Mouse (Mus musculus): ENCODE results near the gene Prr15l. TPM values are rescaled to one million over a fixed set of nuclear protein-coding genes. Genes with fewer than 3 reads are reported as not detected.

Prr15l gene
- total RNA-seq, 4 experiments from 2014 or later, result not detected

DNA sequence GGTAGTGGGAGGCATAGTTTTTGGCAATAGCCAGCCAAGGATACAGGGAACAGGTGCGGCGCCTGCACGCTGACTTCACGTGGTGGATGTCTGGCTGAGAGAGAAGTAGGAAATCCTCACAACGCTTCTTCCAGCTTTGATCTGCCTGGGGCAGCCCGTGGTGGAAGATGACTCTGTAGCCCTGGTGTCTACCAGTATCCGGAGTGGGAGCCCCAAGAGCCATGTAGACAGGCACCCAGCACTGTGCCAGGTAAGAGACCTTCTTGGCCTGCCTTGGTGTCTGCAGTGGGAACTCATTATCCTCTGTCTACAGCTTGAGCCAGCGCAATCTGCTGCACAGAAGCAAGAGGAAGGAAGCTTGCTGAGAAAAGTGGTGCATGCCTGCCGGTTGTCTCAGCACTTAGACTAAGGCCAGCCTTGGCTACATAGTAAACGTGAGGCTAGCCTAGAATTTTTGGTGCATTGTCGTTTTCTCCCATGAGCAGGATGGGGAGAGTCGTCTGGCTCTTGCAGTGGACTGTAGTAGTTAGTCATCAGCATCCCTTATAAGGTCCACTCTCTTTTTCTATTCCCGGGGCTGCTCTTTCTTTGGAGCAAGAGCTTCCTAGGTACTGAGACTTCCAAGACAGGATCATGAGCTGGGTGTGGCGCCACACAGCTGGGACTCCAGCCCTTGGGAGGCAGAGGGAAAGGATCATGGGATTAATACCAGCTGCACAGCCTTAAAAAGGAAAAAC lies 17.1 kb downstream of the Prr15l start:
- no peak for DNase-seq (ENCODE audit: low spot score in 2 of 2)

DNA sequence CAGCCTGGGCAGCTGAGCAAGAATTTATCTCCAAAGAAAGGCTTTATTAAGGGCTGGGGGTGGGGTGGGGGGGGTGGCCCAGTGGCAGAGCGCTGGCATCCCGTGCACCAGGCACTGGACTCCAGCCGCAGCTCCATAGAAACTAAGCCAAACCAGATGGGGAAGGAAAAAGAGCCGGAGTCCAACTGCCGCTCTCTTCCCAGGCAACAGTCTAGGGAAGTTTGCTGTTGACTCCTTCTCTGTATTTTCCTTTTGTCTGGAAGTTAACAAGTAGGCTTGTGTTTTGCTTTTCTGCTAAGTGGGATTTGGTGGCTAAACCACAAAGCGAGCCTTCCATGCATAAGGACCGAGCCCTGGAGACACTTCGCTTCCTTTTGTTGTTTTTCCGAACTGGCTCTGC lies 18.6 kb downstream of the Prr15l start:
- no peak for DNase-seq (ENCODE audit: low spot score in 2 of 2)

DNA sequence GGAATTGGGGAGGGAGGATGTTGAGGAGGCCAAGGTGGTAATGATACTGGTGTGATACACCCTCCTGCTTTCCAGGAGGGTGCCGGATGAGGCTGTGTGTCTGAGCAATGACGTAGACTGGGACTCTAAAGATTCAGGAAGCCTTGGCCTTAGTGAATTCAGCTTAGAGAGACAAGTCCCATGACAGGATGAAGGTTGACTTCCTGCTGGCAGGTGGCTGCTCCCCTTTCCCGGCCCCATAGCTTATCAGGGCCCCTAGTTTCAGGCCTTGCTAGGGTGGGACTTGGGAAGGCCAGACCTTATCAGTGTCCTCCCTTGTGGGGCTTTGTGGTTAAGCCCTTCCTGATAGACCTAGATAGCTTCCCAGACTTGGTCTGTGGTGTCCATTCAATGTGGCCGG lies 19.9 kb downstream of the Prr15l start:
- no peak for DNase-seq (ENCODE audit: low spot score in 2 of 2)

DNA sequence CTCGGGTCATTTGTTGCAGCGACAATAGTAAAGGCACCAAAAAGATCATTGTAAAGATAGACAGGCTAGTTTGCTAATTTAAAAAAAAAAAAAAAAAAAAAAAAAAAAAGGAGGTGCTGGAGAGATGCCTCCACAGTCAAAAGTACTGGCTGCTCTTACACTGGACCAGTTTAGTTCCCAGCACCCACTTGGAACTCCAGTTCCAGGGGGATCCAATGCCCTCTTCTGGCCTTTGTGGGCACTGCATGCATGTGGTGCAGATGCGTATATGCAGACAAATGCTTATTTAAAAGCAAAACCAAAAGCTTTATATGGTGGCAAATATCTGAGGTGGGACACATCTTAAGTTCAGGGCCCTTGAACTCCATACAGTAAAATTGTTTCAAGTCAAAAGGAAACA lies 22.9 kb downstream of the Prr15l start:
- no peak for DNase-seq (ENCODE audit: low spot score in 2 of 2)

DNA sequence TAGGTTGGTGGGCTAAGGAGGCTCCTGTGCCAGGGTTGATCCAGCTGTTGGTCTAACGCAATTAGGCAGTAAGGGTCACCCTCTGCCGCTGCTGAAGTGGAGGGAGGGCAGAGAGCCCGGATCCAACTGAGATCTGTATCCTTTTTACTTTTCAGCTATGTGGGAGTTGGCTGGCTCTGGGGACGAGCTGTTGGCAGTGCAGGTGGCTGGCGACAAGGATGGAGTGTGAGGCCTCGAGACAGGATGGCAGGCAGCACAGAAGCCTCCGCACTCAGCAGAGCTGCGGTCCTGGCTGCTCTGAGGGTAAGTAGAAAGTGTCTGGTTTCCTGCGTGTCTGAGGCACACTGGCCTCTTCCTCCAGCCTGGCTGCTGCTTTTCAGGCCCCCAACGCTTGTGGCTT lies 24.5 kb downstream of the Prr15l start:
- DNase-seq (ENCODE audit: low spot score in 2 of 2), result no peak

DNA sequence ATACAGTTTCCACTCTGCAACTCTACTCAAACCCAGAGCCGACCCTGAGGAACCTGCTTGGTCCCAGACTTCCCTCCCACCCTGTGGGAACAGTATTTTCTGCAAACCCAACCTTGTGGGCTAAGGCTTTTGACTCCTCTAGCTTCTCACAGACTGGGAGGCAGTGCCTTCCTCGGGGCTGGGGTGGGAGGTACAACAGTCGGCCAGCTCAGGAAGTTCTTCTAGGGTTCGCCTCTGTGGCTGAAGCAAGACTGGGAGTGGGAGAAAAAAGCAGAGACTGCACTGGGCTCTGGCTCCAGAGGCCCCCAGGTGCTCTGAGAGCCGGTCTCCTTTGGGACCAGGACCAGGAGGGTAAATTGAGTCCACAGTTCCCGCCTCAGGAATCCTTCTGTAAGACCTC lies 25.0 kb downstream of the Prr15l start:
- no peak for DNase-seq (ENCODE audit: low spot score in 2 of 2)

DNA sequence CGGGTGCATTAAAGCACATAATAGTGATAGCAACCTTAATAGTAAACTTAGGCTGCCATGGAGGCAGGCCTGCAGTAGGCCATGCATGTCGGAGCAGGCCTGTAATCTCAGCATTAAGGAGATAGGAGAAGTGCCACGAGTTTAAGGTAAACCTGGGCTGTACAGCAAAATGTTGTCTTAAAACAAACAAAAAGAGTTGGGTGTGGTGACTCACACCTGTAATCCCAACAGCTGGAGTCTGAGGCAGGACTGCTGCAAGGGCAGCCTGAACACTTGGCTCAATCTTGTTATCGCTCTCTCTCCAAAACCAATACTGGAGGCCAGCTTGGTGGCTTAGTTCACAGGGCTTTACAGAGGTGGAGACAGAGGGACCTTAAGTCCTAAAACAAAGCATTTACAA lies 27.2 kb downstream of the Prr15l start:
- DNase-seq (ENCODE audit: low spot score in 2 of 2), result no peak

DNA sequence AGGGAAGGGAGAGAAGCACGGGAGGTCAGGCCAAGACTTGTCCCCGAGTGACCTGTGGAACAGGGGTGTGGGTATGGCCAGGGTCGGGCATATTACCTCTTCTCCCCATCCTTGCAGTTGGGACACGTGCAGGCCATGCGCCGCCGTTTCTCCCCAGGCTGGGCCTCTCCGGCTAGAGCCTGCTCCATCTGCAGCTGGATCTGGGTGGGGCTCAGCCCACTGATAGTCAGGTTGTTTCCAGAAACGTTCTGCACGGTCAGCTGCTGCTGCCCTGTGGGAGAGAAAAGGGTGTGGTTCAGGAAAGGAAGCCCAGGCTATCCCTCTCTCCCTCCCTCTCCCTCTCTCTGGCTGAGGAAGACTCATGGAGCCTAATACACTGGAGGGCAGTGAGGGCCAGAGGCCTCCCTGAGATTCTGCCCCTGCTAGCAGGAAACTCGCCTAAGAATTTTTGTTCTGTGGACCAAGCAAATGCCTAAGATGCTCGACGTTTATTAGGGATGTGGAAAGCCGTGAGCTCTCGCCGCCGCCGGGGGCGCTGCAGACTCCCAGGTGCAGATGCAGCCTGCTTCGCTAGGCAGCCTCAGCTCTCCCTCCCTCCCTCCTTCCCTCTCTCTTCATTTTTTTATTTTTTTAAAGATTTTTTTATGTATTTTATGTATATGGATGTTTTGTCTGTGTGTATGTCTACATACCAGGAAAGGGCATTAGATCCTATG lies 28.3 kb downstream of the Prr15l start:
- no peak for DNase-seq (ENCODE audit: low spot score in 2 of 2)

DNA sequence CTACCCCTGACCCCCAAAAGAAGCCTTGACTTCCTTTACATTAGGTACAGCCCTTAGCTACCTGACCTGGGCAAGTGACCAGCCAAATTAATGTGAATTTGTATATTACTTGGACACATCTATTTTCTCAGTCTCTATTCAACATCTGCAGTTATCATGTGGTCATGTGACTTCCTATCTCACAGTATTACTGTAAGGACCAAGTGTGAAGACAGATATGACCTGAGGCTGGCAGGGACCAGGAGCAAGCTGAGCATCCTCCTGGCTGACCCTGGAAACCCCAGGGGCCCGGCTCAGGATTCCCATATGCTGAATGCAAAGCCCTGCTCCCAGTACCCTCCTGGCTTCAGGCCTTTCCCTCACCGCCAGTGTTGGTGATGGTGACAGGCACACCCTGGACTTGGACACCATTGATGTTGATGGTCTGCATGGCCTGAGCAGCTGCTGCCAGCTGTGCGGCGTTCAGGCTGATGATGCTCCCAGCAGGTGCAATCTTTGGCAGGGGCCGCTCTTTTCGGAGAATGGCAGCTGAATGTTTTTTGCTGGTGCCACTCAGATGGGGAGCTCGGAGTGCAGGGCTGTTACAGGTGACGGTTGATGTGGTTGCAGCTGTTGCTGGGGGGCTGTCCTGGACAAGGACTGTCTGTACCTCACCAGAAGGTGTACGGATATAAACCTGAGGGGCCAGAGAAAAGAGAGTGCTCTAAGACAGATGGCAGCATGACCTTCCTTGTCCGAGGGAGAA lies 29.3 kb downstream of the Prr15l start:
- DNase-seq (ENCODE audit: low spot score in 2 of 2), result no peak

DNA sequence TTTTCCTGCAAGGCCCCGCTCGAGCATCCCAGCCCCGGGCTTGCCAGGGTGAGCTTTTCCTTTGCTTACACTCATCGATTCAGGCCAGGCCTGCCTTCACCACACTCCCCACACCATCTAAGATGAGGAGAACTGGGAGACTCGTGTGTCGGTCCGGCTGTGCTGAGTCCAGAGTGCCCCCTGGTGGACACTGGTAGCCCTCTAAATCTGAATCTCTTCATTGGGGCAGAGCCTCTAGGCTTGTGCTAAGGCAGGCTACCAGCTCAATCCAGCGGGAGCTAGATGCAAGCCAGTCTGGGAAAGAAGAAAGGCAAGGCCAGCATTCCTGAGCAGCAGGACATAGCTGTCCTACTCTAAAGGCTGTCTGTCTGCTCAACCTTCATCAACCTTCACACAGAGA lies 35.7 kb downstream of the Prr15l start:
- DNase-seq (ENCODE audit: low spot score in 2 of 2), result peak; percentile 83 to 93

DNA sequence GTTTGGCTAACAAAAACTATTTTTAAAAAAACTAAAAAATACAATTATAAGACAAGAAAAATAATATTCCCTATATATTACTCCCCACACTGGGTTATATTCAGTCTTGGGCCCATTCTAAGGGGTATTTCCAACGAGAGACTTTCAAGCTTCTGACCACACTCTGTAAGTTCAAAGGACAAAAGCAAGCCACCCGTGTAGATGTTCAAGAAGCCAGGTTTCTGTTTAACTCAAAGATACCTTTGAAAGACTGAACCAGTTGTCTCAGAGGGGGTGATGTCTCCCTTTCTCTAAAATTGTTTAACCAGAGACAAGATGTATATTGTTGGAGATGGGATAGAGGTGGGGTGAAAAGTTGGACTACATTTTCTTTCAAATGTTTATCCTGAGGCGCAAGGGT lies 38.3 kb downstream of the Prr15l start:
- no peak for DNase-seq (ENCODE audit: low spot score in 2 of 2)

DNA sequence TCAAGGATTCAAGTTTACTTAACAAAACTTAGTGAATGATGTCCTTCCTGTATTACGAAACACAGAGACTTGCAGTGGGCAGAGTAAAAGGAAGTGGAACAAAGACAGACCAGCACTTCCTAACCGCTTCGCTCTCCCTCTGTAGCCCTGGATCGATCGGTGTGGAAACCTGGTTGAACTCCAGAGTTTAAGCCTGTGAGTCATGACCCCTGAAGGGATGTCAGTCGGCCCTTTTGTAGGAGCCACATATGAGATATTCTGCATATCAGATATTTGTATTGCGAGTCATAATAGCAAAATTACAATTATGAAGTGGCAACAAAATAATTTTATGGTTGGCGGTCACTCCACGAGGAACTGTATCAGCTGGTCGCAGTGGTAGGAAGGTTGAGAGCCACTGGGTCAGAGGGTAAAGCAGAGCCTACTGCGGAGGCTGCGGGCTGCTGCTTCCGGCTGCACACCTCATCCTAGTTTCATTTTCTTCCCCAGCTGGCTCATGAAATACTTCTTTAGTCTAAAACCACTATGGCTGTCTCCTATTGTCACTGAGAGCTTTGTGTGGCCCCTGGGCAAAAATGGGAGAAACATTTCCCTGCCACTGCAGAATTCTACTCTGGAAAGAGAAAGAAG lies 39.1 kb downstream of the Prr15l start:
- DNase-seq (ENCODE audit: low spot score in 2 of 2), result no peak

DNA sequence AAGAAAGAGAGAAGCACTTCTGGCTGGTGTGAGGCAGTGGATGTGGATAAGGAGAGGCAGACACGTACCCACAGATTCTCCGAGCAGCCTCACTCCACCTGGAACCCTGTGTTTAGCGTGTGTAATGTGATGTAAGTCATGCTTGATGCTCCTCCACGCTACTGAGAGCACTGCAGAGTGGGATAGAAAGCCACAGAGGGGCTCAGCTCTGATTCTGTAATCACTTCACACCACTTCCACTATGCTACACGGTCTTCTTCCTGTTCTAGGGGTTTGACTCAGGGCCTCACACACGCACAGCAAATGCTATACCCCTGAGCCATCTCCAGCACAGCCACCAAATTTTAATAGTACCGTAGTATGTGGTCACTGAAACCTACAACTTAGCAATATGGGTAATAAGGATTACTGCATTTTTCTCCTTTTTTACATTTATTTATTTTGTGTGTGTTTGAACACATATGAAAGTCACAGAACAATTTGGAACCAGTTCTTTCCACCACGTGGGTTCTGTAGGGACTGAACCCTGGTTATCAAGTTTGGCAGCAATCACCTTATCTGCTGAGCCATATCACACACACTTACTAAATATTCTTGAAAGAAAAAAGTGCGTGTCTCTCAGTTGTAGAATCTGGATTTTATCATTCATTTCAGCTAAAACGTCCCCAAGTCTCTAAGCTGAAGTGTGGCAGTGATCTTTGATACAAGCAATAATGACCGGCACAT lies 39.8 kb downstream of the Prr15l start:
- DNase-seq (ENCODE audit: low spot score in 2 of 2), result no peak

DNA sequence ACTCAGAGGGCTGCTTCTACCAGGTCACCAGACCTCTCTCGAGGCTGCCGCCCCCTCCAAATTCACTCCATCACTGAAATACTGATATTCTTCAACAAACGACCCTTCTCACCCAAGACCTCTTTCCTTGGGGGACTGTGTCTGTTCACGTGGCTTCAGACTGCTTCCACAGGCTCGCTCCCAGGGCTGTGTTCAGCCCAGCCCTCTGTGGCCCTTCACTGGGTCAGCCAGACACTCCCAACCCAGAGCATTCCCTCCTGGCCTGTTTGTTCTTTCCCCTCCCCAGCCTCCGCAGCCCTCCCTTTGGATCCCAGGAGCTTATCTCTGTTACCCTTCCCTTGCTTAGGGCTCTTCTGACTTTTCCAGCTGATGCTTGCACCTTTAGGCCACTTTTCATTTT lies 40.6 kb downstream of the Prr15l start:
- no peak for DNase-seq (ENCODE audit: low spot score in 2 of 2)

DNA sequence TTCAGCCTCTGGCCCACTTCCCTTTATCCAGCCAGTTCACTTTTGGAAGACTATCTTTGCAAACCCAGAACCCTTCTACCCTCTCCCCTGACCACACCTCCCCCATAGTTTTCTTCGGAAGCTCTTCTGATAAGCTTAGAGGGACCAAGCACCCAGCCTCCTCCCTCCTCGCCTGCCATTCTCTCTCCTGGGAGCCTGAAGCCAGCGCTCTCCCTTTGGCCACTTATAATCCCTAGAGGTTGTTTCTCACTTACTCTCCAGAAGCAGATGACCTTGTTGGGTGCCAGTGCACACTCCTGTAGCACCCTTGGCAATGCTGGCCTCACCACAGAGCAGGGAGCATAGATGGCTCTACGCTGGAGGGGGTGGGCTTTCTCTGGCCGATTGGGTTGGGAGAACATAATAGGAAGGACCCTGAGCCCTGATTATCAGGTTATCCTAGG lies 41.4 kb downstream of the Prr15l start:
- DNase-seq (ENCODE audit: low spot score in 2 of 2), result no peak

DNA sequence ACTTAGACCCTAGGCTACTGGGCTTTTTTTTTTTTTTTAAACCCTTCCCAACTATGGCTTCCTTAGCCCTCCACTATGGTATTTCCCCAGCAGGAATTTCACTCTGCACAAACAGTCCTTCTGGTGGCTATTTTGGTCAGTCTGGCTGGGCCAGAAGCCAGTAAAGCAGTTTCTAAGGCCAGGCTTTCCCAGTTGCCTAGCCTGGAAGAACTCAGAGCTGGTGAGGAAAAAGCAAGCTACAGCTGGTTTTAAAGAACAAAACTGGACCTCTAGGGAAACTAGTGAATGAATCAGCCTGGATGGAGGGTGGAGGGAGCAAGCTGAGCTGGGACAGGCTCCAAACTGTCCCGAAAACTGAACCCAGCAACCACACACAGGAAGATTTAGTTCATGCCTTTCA lies 41.8 kb downstream of the Prr15l start:
- DNase-seq (ENCODE audit: low spot score in 2 of 2), result no peak

DNA sequence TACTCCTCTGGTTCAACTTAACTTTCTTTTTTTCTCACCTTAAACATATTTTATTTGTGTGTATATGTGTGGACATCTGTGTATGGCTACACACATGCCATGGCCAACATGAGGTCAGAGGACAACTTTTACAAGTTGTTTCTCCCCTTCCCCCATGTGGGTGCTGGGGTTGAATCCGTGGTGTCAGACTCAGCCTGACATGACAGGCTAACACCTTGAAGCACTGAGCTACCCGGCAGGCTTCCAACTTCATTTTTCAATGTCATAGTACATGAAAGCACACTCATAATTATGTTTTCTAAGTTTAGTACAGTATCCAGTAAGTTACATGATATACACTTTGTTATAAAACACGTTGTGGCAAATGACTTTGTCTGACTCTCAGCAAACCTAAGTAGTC lies 42.4 kb downstream of the Prr15l start:
- no peak for DNase-seq (ENCODE audit: low spot score in 2 of 2)

DNA sequence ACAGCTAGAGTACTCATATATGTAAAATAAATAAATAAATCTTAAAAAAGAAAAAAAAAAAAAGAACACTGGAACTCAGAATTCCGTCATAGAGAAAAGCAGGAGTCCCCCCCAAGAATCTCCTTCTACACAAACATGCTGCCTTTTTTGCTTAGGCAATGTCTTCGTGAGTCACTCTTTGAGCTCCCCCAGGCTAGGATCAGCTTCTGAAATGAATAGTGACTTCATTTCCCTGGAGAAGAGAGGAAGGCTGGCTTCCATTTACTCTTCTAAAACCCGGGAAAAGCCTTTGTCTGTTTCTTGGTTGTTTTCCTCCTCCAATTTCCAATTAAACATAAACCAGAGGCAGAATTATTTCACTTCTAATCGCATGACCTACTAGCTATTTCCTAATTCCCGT lies 45.0 kb downstream of the Prr15l start:
- DNase-seq (ENCODE audit: low spot score in 2 of 2), result no peak

DNA sequence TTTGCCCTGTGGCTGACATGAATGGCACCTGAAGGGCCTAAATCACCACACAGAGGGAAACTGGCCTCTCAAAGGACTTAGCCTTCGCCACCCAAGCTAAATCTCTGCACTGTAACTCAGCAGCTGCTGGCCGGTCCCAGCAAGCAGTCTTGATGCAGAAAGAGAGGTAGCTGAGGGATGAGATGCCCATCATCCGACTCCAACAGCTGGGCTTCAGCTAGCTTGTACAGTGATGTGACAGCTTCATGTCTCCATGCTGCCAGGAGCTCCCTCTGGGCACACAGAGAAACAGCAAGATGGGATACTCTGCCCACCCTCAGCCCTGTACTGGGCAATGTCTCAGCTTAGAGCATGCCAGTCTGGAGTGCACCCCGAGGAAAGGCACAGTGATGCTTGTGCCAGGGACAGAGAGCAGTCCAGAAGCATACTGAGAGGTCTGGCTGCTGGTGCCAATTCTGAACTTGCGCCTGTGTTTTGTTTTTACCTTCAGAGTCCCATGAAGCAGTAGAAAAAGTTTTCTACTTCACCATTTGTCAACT lies 45.6 kb downstream of the Prr15l start:
- no peak for DNase-seq (ENCODE audit: low spot score in 2 of 2)

DNA sequence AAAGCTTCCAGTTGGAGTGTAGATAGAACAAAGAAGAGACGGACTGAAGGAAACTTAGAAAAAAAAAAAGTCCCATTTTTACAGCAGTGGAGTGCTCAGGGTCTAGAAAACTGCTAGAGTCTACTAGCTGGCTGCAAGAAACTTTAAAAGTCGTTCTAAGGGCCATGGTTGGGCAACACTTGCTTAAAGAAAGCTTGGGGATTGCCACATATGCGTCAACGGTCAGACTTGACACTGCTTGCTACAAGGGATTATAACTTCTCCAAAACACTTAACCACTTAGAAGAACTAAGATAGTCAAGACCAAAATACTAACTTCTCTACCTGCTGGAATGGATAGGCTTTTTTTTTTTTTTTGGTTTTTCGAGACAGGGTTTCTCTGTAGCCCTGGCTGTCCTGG lies 46.9 kb downstream of the Prr15l start:
- DNase-seq (ENCODE audit: low spot score in 2 of 2), result no peak
